Mouse (Mus musculus): ENCODE data around the gene Klk1b8. TPM values are rescaled to one million over a fixed set of nuclear protein-coding genes. Genes with fewer than 3 reads are reported as not detected.

The Klk1b8 gene
- total and polyA plus RNA-seq, 3 experiments: not detected

GRCm38 (mm10) chr7:43925985-43926384 lies 24.5 kb upstream of the Klk1b8 start:
- TF ChIP-seq CTCF (conservative IDR thresholded peaks at IDR 0.05 in 1 of 2, IDR thresholded peaks at IDR 0.05 in 1 of 2; ENCODE audit: low read depth in 2 of 2, low read length in 2 of 2) (peak; percentile 41 to 65; a peak in 3 of 4 replicates), RAD21 (IDR thresholded peaks at IDR 0.05; ENCODE audit: low read depth, low read length) (peak; percentile 22), ZNF384 (IDR thresholded peaks at IDR 0.05; ENCODE audit: low read depth, low read length) (no peak), SMC3 (IDR thresholded peaks at IDR 0.05; ENCODE audit: low read depth, low read length) (peak; percentile 46)
- Histone ChIP-seq H3K36me3 (replicated peaks in 1 of 2; ENCODE audit: control insufficient read depth in 1 of 2, insufficient read depth in 1 of 2, low read length in 1 of 2) (no peaks in the 10 kb centered on the region), H3K9me3 (replicated peaks; ENCODE audit: low read length) (no peaks in the 10 kb centered on the region), H3K79me2 (replicated peaks; ENCODE audit: control insufficient read depth, extremely low read depth, insufficient read depth, poor library complexity, severe bottlenecking) (no peaks in the 10 kb centered on the region), H3K4me2 (ENCODE audit: insufficient read depth, low read depth, poor library complexity, severe bottlenecking) (no peak overlapping the region), H3K27ac (ENCODE audit: insufficient read depth, low read depth) (no peak overlapping the region), H3K9ac (ENCODE audit: insufficient read depth, low read depth) (no peak overlapping the region), H3K4me1 (ENCODE audit: control insufficient read depth in 1 of 2, insufficient read depth in 2 of 2) (no peaks in the 10 kb centered on the region), H3K4me3 (replicated peaks in 1 of 3; ENCODE audit: low read depth in 2 of 3, low read length in 2 of 3, poor library complexity in 1 of 3) (no peak overlapping the region), H3K27me3 (replicated peaks) (peaks cover 55% of the 10 kb centered on the region)
- peak; percentile 40 for DNase-seq (ENCODE audit: extremely low read depth)
- dilution Hi-C loops (cut with MboI; ENCODE audit: extremely low pct_ligation_motif_present, extremely low pct_unique_long_range_greater_than_20kb, low sequenced_read_pairs): no loop called here
- in situ Hi-C loops (cut with MboI; ENCODE audit: low pct_ligation_motif_present, low pct_unique_long_range_greater_than_20kb, low sequenced_read_pairs): no loop called here

GRCm38 (mm10) chr7:43928521-43928920 lies 21.9 kb upstream of the Klk1b8 start:
- in situ Hi-C loops (cut with MboI; ENCODE audit: low pct_ligation_motif_present, low pct_unique_long_range_greater_than_20kb, low sequenced_read_pairs): no loop called here
- no peaks in the 10 kb centered on the region for H3K4me1 ChIP-seq (ENCODE audit: control insufficient read depth in 1 of 2, insufficient read depth in 2 of 2)
- H3K36me3 ChIP-seq (replicated peaks in 1 of 2; ENCODE audit: control insufficient read depth in 1 of 2, insufficient read depth in 1 of 2, low read length in 1 of 2): no peaks in the 10 kb centered on the region
- peaks cover 51% of the 10 kb centered on the region for H3K27me3 ChIP-seq (replicated peaks)
- no peaks in the 10 kb centered on the region for H3K79me2 ChIP-seq (replicated peaks; ENCODE audit: control insufficient read depth, extremely low read depth, insufficient read depth, poor library complexity, severe bottlenecking)
- no peak overlapping the region for H3K4me3 ChIP-seq (replicated peaks in 1 of 3; ENCODE audit: low read depth in 2 of 3, low read length in 2 of 3, poor library complexity in 1 of 3)
- H3K9ac ChIP-seq (ENCODE audit: insufficient read depth, low read depth): no peak overlapping the region
- no peaks in the 10 kb centered on the region for H3K9me3 ChIP-seq (replicated peaks; ENCODE audit: low read length)
- peak; percentile 41 to 71; a peak in 3 of 4 replicates for TF ChIP-seq CTCF (conservative IDR thresholded peaks at IDR 0.05 in 1 of 2, IDR thresholded peaks at IDR 0.05 in 1 of 2; ENCODE audit: low read depth in 2 of 2, low read length in 2 of 2)
- TF ChIP-seq ZC3H11A (IDR thresholded peaks at IDR 0.05; ENCODE audit: low read depth, low read length): no peak; the same call in 1 of the 2 replicates
- peak; percentile 78 for TF ChIP-seq SMC3 (IDR thresholded peaks at IDR 0.05; ENCODE audit: low read depth, low read length)
- peak; percentile 74 for TF ChIP-seq RAD21 (IDR thresholded peaks at IDR 0.05; ENCODE audit: low read depth, low read length)
- dilution Hi-C loops (cut with MboI; ENCODE audit: extremely low pct_ligation_motif_present, extremely low pct_unique_long_range_greater_than_20kb, low sequenced_read_pairs): no loop called here
- H3K4me2 ChIP-seq (ENCODE audit: insufficient read depth, low read depth, poor library complexity, severe bottlenecking): no peak overlapping the region
- no peak overlapping the region for H3K27ac ChIP-seq (ENCODE audit: insufficient read depth, low read depth)
- DNase-seq (ENCODE audit: extremely low read depth): peak; percentile 78

- Histone ChIP-seq H3K9ac (ENCODE audit: insufficient read depth, low read depth) (no peak overlapping the region), H3K27ac (ENCODE audit: insufficient read depth, low read depth) (no peak overlapping the region), H3K4me2 (ENCODE audit: insufficient read depth, low read depth, poor library complexity, severe bottlenecking) (no peak overlapping the region), H3K4me3 (replicated peaks in 1 of 3; ENCODE audit: low read depth in 2 of 3, low read length in 2 of 3, poor library complexity in 1 of 3) (no peak overlapping the region), H3K9me3 (replicated peaks; ENCODE audit: low read length) (no peaks in the 10 kb centered on the region), H3K36me3 (replicated peaks in 1 of 2; ENCODE audit: control insufficient read depth in 1 of 2, insufficient read depth in 1 of 2, low read length in 1 of 2) (no peaks in the 10 kb centered on the region), H3K79me2 (replicated peaks; ENCODE audit: control insufficient read depth, extremely low read depth, insufficient read depth, poor library complexity, severe bottlenecking) (no peaks in the 10 kb centered on the region), H3K4me1 (ENCODE audit: control insufficient read depth in 1 of 2, insufficient read depth in 2 of 2) (no peaks in the 10 kb centered on the region), H3K27me3 (replicated peaks) (peaks cover 47% of the 10 kb centered on the region)
- TF ChIP-seq TBP (conservative IDR thresholded peaks at IDR 0.05; ENCODE audit: low read depth, low read length) (no peak), ETS1 (conservative IDR thresholded peaks at IDR 0.05; ENCODE audit: low read depth, low read length) (no peak), CHD1 (IDR thresholded peaks at IDR 0.05; ENCODE audit: low read depth, low read length) (no peak), USF1 (IDR thresholded peaks at IDR 0.05; ENCODE audit: low read depth, low read length) (no peak), POLR2AphosphoS2 (IDR thresholded peaks at IDR 0.05; ENCODE audit: low read depth, low read length) (no peak), EP300 (IDR thresholded peaks at IDR 0.05; ENCODE audit: low read length) (no peak), BHLHE40 (IDR thresholded peaks at IDR 0.05; ENCODE audit: low read depth, low read length) (no peak), E2F4 (IDR thresholded peaks at IDR 0.05; ENCODE audit: insufficient replicate concordance, low read depth, low read length) (no peak), CTCF (conservative IDR thresholded peaks at IDR 0.05 in 1 of 2, IDR thresholded peaks at IDR 0.05 in 1 of 2; ENCODE audit: low read depth in 2 of 2, low read length in 2 of 2) (no peak)
- in situ Hi-C loops (cut with MboI; ENCODE audit: low pct_ligation_motif_present, low pct_unique_long_range_greater_than_20kb, low sequenced_read_pairs) (loop anchor here (10.0 kb wide), 1 partner anchor 292 kb away; the partner anchor contains the start of gene Klk1), dilution Hi-C loops (cut with MboI; ENCODE audit: extremely low pct_ligation_motif_present, extremely low pct_unique_long_range_greater_than_20kb, low sequenced_read_pairs) (no loop called here)
- DNase-seq (ENCODE audit: extremely low read depth): no peak
Measured at GRCm38 (mm10) chr7:43932337-43932736, 18.1 kb upstream of the Klk1b8 start.

All from CH12.LX (cell line).